Mouse (Mus musculus) heart, adult 2 months (tissue): ENCODE results near the gene Tmem184c. TPM values are rescaled to one million over a fixed set of nuclear protein-coding genes. Genes with fewer than 3 reads are reported as not detected.

Experiments
- DNase-seq, 2 experiments: peaks; one replicate each; pipeline ENCODE4 v3.0.0; 2021
- H3K27ac ChIP-seq: fragments of 200-600 bp; 2 replicates; pipeline ENCODE4 v1.8.1; 2022
- H3K27me3 ChIP-seq: fragments of 200-500 bp; 2 replicates; pipeline ENCODE4 v1.6.1; 2012; ENCODE audit warnings: mild to moderate bottlenecking, low read length, inconsistent platforms, mixed read lengths; ENCODE audit not compliant: control insufficient read depth, insufficient read depth
- H3K36me3 ChIP-seq: fragments of 200-500 bp; 2 replicates; pipeline ENCODE4 v1.6.1; 2012; ENCODE audit warnings: low read length, inconsistent platforms; ENCODE audit not compliant: control insufficient read depth, insufficient read depth
- H3K4me1 ChIP-seq: fragments of 200-500 bp; 2 replicates; pipeline ENCODE4 v1.6.1; 2011; ENCODE audit warnings: low read length; ENCODE audit not compliant: control insufficient read depth, insufficient read depth
- H3K4me3 ChIP-seq: fragments of 200-600 bp; 2 replicates; pipeline ENCODE4 v1.8.1; 2022
- H3K79me2 ChIP-seq: fragments of 200-500 bp; replicated peaks from 2 replicates; pipeline ENCODE4 v1.6.1; 2012; ENCODE audit warnings: mild to moderate bottlenecking, inconsistent platforms, low read length, moderate library complexity, mixed read lengths; ENCODE audit not compliant: control insufficient read depth, insufficient read depth
- H3K9ac ChIP-seq: fragments of 200-500 bp; 2 replicates; pipeline ENCODE4 v1.6.1; 2012; ENCODE audit warnings: low read depth, mild to moderate bottlenecking, control low read depth, inconsistent platforms, low read length, mixed read lengths
- CTCF ChIP-seq: fragments of 200-600 bp; IDR thresholded peaks from 2 replicates; pipeline ENCODE4 v1.8.1; 2022; ENCODE audit warnings: antibody characterized with exemption, mild to moderate bottlenecking, moderate library complexity
- EP300 ChIP-seq: fragments of 200-500 bp; IDR thresholded peaks from 2 replicates; pipeline ENCODE4 v1.6.1; 2011; ENCODE audit warnings: low read depth, low read length, control low read depth; ENCODE audit not compliant: insufficient read depth
- POLR2A ChIP-seq: fragments of 200-500 bp; IDR thresholded peaks from 2 replicates; pipeline ENCODE4 v1.6.1; 2011; ENCODE audit warnings: mild to moderate bottlenecking, low read depth, low read length, control low read depth; ENCODE audit not compliant: insufficient read depth
- WGBS: fragments of 180-500 bp; shearing (Covaris S2); methylation state at CpG from one replicate; pipeline ENCODE4 v1.1.7; 2018; 5-methylcytosine and 5-hydroxymethylcytosine counted together
- intact Hi-C: fragments of 180-260 bp; cut with DNase I; formaldehyde crosslinking; loops from one replicate; pipeline ENCODE4 v1.15.1; 2025
- polyA plus RNA-seq: library from polyadenylated mRNA; depleted of rRNA; stranded (reverse); fragments of >200 nt; gene quantifications from 2 replicates; pipeline ENCODE4 v1.2.3, GENCODE M21; 2012
- total RNA-seq, 2 experiments: library from RNA; stranded (reverse); gene quantifications; 2 replicates each; pipeline ENCODE4 v1.2.3; 2021

Tmem184c gene
- total and polyA plus RNA-seq, 3 experiments = 7.4 to 11.1 (median 11.0) TPM

DNA sequence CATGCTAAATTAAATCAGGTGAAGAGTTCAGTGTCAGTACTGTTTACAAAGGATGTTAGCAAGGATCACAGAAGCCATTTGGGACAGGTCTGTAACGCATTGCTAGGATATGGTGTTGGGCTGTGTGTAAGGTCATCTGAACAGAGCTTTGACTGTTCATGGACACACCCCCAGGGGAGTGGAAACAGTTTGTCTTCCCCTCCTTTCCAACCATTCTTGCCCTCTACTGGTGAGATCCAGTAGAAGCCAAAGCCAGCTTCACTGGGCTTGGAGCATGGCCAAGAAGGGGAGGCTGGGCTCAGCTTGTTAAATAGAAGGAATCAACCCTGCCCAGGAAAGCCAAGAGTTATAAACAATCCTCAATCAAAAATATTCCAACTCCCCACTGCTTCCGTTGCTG is 7.4 kb upstream of the Tmem184c start:
- no peaks in the 10 kb centered on the region for H3K79me2 ChIP-seq
- TF ChIP-seq CTCF (peak; percentile 62), EP300 (no peak), POLR2A (no peak)
- no peak overlapping the region for H3K9ac ChIP-seq
- intact Hi-C loops = loop anchor here (10.0 kb wide), 1 partner anchor 203 kb away; no protein-coding TSS in a partner anchor
- H3K27ac ChIP-seq = no peak overlapping the region
- H3K4me3 ChIP-seq = no peak overlapping the region
- peak; percentile 20 to 32 for DNase-seq
- no peaks in the 10 kb centered on the region for H3K36me3 ChIP-seq
- no peaks in the 10 kb centered on the region for H3K4me1 ChIP-seq
- no peaks in the 10 kb centered on the region for H3K27me3 ChIP-seq
- WGBS = 39% methylated on average over 2 of the region's 2 CpGs

DNA sequence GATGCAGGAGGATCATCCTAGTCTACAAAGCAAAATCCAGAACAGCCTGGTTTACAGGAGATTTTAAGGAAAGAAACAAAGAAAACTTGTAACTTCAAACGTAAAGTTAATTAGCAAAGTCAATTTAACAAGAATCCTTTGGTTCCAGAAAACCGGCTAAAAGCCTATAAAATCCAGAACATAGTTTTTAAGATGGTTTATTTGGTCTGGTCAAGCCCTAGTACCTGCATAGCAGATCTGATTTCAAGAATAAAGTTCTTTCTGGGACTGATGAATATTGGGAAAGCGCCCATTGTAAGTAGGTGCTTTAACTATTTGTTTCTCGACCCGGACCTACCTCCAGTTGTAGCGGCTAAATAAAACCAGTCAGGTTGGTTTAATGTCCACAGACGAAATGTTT is 877 bp downstream of the Tmem184c start:
- 23% methylated on average over 7 of the region's 7 CpGs for WGBS
- intact Hi-C loops = loop anchor here (10.0 kb wide), 1 partner anchor 195 kb away; no protein-coding TSS in a partner anchor
- H3K27me3 ChIP-seq = no peaks in the 10 kb centered on the region
- DNase-seq = no peak
- H3K4me3 ChIP-seq = peak overlapping the region; percentile 69
- peak overlapping the region; percentile 78; the same call in 1 of the 2 replicates for H3K9ac ChIP-seq
- H3K4me1 ChIP-seq = no peaks in the 10 kb centered on the region
- H3K36me3 ChIP-seq = no peaks in the 10 kb centered on the region; the same call in none of the 2 replicates
- H3K79me2 ChIP-seq = no peaks in the 10 kb centered on the region
- TF ChIP-seq EP300 (no peak), POLR2A (no peak), CTCF (no peak)
- H3K27ac ChIP-seq = no peak overlapping the region

DNA sequence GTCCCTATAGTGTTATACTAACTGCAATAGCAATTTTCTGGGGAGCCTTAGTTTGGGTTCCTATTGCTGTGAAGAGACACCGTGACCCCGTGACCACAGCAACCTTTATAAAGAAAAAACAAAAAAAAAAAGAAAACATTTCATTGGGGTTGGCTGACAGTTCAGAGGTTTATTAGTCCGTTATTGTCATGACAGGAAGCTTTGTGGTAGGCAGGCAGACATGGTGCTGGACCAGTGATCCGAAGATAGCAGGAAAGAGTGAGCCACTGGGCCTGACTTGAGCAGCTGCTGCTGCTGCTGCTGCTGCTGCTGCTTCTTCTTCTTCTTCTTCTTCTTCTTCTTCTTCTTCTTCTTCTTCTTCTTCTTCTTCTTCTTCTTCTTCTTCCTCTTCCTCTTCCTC is 26.3 kb downstream of the Tmem184c start:
- Histone ChIP-seq H3K79me2 (no peaks in the 10 kb centered on the region), H3K36me3 (no peaks in the 10 kb centered on the region), H3K27ac (no peak overlapping the region), H3K4me1 (no peaks in the 10 kb centered on the region), H3K4me3 (no peak overlapping the region), H3K27me3 (no peaks in the 10 kb centered on the region), H3K9ac (no peak overlapping the region)
- DNase-seq = no peak
- TF ChIP-seq EP300 (no peak), POLR2A (no peak), CTCF (no peak)
- WGBS = 76% methylated on average over 4 of the region's 4 CpGs
- intact Hi-C loops = no loop called here

DNA sequence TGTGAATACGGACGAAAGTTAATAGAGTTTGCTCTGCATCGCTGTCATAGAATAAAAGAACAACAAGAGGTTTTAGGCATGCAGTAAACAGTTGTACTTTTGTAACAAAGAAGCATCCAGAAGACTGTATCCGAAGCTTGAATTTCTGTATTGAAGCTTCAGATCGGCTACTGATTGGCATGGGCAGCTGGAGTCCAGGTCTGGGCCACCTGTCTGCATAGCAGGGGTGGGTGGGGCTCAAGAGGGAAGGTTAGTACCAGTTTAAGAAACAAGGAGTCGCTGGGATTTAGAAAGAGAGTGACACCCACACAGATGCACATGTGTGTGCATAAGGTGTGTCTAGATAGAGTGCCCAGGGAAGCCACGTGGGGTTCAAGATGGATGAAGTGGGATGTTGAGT is 32.8 kb downstream of the Tmem184c start:
- H3K4me3 ChIP-seq = no peak overlapping the region
- H3K4me1 ChIP-seq = peaks cover 1% of the 10 kb centered on the region; the same call in 1 of the 2 replicates
- intact Hi-C loops = no loop called here
- H3K9ac ChIP-seq = no peak overlapping the region
- H3K27ac ChIP-seq = no peak overlapping the region
- H3K36me3 ChIP-seq = peaks cover 2% of the 10 kb centered on the region; the same call in 1 of the 2 replicates
- TF ChIP-seq EP300 = no peak
- TF ChIP-seq POLR2A = no peak
- TF ChIP-seq CTCF = no peak
- DNase-seq = no peak
- H3K79me2 ChIP-seq = no peaks in the 10 kb centered on the region
- 95% methylated on average over 7 of the region's 7 CpGs for WGBS
- no peaks in the 10 kb centered on the region for H3K27me3 ChIP-seq

DNA sequence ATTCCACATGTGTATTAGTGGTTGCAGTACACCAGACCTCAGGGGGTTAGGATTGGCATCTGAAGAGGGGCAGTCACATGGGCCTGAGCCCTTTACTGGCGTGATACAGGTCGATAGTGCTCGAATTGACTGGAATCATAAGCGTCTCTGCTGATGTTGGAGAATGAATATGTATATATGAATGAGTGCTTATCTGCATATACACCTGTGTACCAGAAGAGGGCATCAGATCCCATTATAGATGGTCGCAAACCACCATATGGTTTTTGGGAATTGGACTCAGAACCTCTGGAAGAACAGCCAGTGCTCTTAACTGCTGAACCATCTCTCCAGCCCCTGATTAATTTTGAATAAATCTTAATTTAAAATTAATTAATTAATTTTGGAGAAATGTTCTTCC is 36.3 kb downstream of the Tmem184c start:
- peaks cover 2% of the 10 kb centered on the region; the same call in 1 of the 2 replicates for H3K36me3 ChIP-seq
- H3K4me1 ChIP-seq = peaks cover 1% of the 10 kb centered on the region; the same call in 1 of the 2 replicates
- no peaks in the 10 kb centered on the region for H3K27me3 ChIP-seq
- no peak overlapping the region for H3K9ac ChIP-seq
- DNase-seq = no peak
- intact Hi-C loops = no loop called here
- TF ChIP-seq CTCF (peak; percentile 58), POLR2A (no peak), EP300 (no peak)
- WGBS = 90% methylated on average over 5 of the region's 5 CpGs
- H3K27ac ChIP-seq = no peak overlapping the region
- H3K4me3 ChIP-seq = no peak overlapping the region
- H3K79me2 ChIP-seq = no peaks in the 10 kb centered on the region

DNA sequence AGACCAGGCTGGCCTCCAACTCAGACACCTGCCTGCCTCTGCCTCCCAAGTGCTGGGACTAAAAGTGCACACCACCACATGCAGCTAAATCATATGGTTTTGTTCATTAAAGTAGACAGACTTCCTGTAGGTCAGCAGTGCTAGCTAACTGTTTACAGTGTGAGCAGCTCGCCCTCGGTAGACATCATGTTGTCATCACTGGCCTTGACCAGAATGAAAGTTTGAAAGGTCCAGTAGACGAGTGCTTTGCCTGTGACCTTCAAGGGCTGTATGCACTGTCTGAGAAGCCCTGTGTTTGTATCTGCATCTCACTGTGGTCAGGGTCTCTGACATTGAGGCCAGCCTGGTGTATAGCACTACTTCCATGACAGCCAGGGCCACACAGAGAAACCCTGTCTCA is 49.1 kb downstream of the Tmem184c start:
- Histone ChIP-seq H3K79me2 (no peaks in the 10 kb centered on the region; the same call in 1 of the 2 replicates), H3K27me3 (no peaks in the 10 kb centered on the region), H3K9ac (no peak overlapping the region), H3K4me1 (no peaks in the 10 kb centered on the region), H3K36me3 (peaks cover 2% of the 10 kb centered on the region; the same call in 1 of the 2 replicates), H3K4me3 (no peak overlapping the region), H3K27ac (no peak overlapping the region)
- intact Hi-C loops = no loop called here
- no peak for TF ChIP-seq CTCF
- no peak for TF ChIP-seq EP300
- no peak for TF ChIP-seq POLR2A
- no peak for DNase-seq
- WGBS = 80% methylated on average over 3 of the region's 3 CpGs

DNA sequence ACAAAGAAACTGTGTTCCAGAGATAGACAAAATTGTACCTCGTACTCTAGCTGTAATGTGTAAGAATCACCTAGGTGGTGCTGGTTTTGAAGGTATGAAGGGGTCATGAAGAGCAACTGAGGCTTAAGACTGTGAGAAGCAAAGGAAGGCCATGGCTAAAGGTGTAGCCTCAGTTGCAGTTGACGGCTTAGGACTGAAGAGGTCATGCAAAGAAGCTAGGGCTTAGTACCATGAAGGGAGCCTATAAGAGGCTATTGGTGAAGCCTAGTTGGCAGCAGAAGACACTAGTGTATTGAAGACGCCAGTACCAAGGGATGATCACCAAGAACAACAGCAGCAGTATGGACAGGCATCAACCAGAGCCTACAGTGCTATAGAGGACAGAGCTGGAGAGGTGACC is 58.0 kb downstream of the Tmem184c start:
- Histone ChIP-seq H3K36me3 (peaks cover 3% of the 10 kb centered on the region), H3K4me3 (no peak overlapping the region), H3K4me1 (no peaks in the 10 kb centered on the region), H3K27ac (no peak overlapping the region), H3K9ac (no peak overlapping the region), H3K79me2 (no peaks in the 10 kb centered on the region; the same call in 1 of the 2 replicates), H3K27me3 (no peaks in the 10 kb centered on the region)
- TF ChIP-seq EP300 = no peak
- no peak for TF ChIP-seq CTCF
- no peak for TF ChIP-seq POLR2A
- 100% methylated on average over 3 of the region's 3 CpGs for WGBS
- intact Hi-C loops = no loop called here
- no peak for DNase-seq
